In genomic region chr4:116669291-116669690, GRCm38 (mm10) we compare ENCODE assay signal across 13 mouse cellular contexts. TPM values are rescaled to one million over a fixed set of nuclear protein-coding genes. Genes with fewer than 3 reads are reported as not detected.
DNase-seq lines count a peak whose midpoint lies in the region; ATAC-seq and TF ChIP-seq lines count a peak whose summit lies in the region.
"Had no signal": no experiment of that assay in that cellular context is flagged by ENCODE, and none has a peak within 500 bp of the region (broad histone marks: within the 10 kb centered on the region; RNA-seq: fewer than 3 reads in every experiment).

No protein-coding gene starts in this region.

- H3K4me3 ChIP-seq in kidney, embryonic 16.5 days (ENCODE audit: low read length): no peak overlapping the region
- no peak overlapping the region for H3K4me3 ChIP-seq in thymus, adult 2 months (ENCODE audit: control insufficient read depth, insufficient read depth, low read length)
- no peak overlapping the region for H3K4me3 ChIP-seq in cortical plate, adult 2 months (ENCODE audit: insufficient read depth, low read length)
- H3K4me3 ChIP-seq: liver, embryonic 13.5 days had no signal

- H3K4me2 ChIP-seq in kidney, embryonic 16.5 days (replicated peaks; ENCODE audit: low read depth, low read length): no peak overlapping the region
- H3K4me2 ChIP-seq: hindbrain, embryonic 14.5 days; liver, embryonic 13.5 days had no signal

- no peaks in the 10 kb centered on the region for H3K4me1 ChIP-seq in kidney, embryonic 16.5 days (ENCODE audit: insufficient read depth, low read length)
- H3K4me1 ChIP-seq in thymus, adult 2 months (replicated peaks; ENCODE audit: control insufficient read depth, insufficient read depth, low read length): no peaks in the 10 kb centered on the region
- H3K4me1 ChIP-seq in cortical plate, adult 2 months (ENCODE audit: control insufficient read depth, insufficient read depth, low read length): no peaks in the 10 kb centered on the region; the same call in 1 of the 2 replicates

- no peaks in the 10 kb centered on the region for H3K9me3 ChIP-seq in kidney, embryonic 16.5 days (ENCODE audit: low read length)
- H3K9me3 ChIP-seq: liver, embryonic 13.5 days had no signal

- H3K9ac ChIP-seq in kidney, embryonic 16.5 days (replicated peaks; ENCODE audit: low read length): no peak overlapping the region
- H3K9ac ChIP-seq: hindbrain, embryonic 14.5 days; liver, embryonic 13.5 days had no signal

- no peaks in the 10 kb centered on the region for H3K36me3 ChIP-seq in kidney, embryonic 16.5 days (ENCODE audit: insufficient read depth, low read length)
- no peaks in the 10 kb centered on the region for H3K36me3 ChIP-seq in thymus, adult 2 months (ENCODE audit: control insufficient read depth, insufficient read depth, low read length)
- H3K36me3 ChIP-seq: liver, embryonic 13.5 days had no signal

- H3K27ac ChIP-seq in kidney, embryonic 16.5 days (ENCODE audit: low read length): no peak overlapping the region
- no peak overlapping the region for H3K27ac ChIP-seq in thymus, adult 2 months (ENCODE audit: control insufficient read depth, insufficient read depth, low read length)
- no peak overlapping the region for H3K27ac ChIP-seq in cortical plate, adult 2 months (ENCODE audit: insufficient read depth, low read length)
- H3K27ac ChIP-seq: hindbrain, embryonic 14.5 days; liver, embryonic 13.5 days had no signal

- TF ChIP-seq CTCF in thymus, adult 2 months (IDR thresholded peaks at IDR 0.05; ENCODE audit: borderline replicate concordance, control insufficient read depth, extremely low read depth, insufficient read depth, low read length, poor library complexity): no peak
- TF ChIP-seq CTCF in cortical plate, adult 2 months (IDR thresholded peaks at IDR 0.05; ENCODE audit: extremely low read depth, insufficient read depth, low read length): 0 out of 2 replicates have a peak, but pooled peaks have one; percentile 10

- DNase-seq in kidney, postnatal 10 days: peak; percentile 45
- peak; percentile 26 for DNase-seq in thymus, adult 2 months
- DNase-seq in thymus, postnatal 0 days (ENCODE audit: low spot score): no peak
- DNase-seq in thymus, postnatal 36 days: peak; percentile 13 to 26
- DNase-seq in right cerebral cortex, adult 2 months (ENCODE audit: low spot score in 2 of 2): no peak
- DNase-seq in heart, postnatal 4 days: no peak
- DNase-seq: cerebellum, postnatal 14 days; heart, adult 11 months; liver, embryonic 13.5 days had no signal

- no peak for ATAC-seq in kidney, embryonic 16.5 days (ENCODE audit: low FRiP score, low TSS enrichment)
- ATAC-seq: midbrain, embryonic 16.5 days had no signal

- WGBS in kidney, embryonic 16.5 days: 55% methylated on average over 2 of the region's 2 CpGs
- WGBS in thymus, adult 2 months: 83% methylated on average over 2 of the region's 2 CpGs

- H3K27me3 ChIP-seq in kidney, embryonic 16.5 days (ENCODE audit: insufficient read depth, low read length): no peaks in the 10 kb centered on the region
- no peaks in the 10 kb centered on the region for H3K27me3 ChIP-seq in thymus, adult 2 months (ENCODE audit: control insufficient read depth, insufficient read depth, low read length)
- H3K27me3 ChIP-seq: liver, embryonic 13.5 days had no signal

- TF ChIP-seq POLR2A in thymus, adult 2 months (IDR thresholded peaks at IDR 0.05; ENCODE audit: control insufficient read depth, extremely low read depth, insufficient read depth, low read length, poor library complexity): no peak
- TF ChIP-seq POLR2A in cortical plate, adult 2 months (IDR thresholded peaks at IDR 0.05; ENCODE audit: extremely low read depth, insufficient read depth, low read length): no peak

RNA-seq across cellular contexts. Expression of gene Prdx1, which starts 16.1 kb away (rescaled TPM):
- 1,468 and 1,536 TPM in 2 replicates for polyA plus RNA-seq in kidney, embryonic 16.5 days (2015; fragmentation: Nextera tagmentation; extraction: Ambion mirVana)
- 61.8 and 99.5 TPM in 2 replicates for polyA plus RNA-seq in thymus, adult 2 months (2012; rRNA removed)
- 1,118 and 1,206 TPM in 2 replicates for polyA plus RNA-seq in thymus, postnatal 0 days (2015; fragmentation: Nextera tagmentation; extraction: Ambion mirVana)
- polyA plus RNA-seq in cortical plate, adult 2 months (2012; rRNA removed): 222 and 249 TPM in 2 replicates
- 100 to 1,000 TPM; 393 to 438 TPM for total RNA-seq in heart, postnatal 4 days (2021)

RNA-seq across cellular contexts. Expression of gene Akr1a1, which starts 17.8 kb away (rescaled TPM):
- polyA plus RNA-seq in kidney, embryonic 16.5 days (2015; fragmentation: Nextera tagmentation; extraction: Ambion mirVana): 869 and 947 TPM in 2 replicates
- 490 and 565 TPM in 2 replicates for polyA plus RNA-seq in thymus, adult 2 months (2012; rRNA removed)
- 624 and 637 TPM in 2 replicates for polyA plus RNA-seq in thymus, postnatal 0 days (2015; fragmentation: Nextera tagmentation; extraction: Ambion mirVana)
- polyA plus RNA-seq in cortical plate, adult 2 months (2012; rRNA removed): 519 and 547 TPM in 2 replicates
- total RNA-seq in heart, postnatal 4 days (2021): 100 to 1,000 TPM; 438 to 466 TPM

RNA-seq across cellular contexts. Expression of gene Mmachc, which starts 38.9 kb away (rescaled TPM):
- 27.0 and 30.6 TPM in 2 replicates for polyA plus RNA-seq in kidney, embryonic 16.5 days (2015; fragmentation: Nextera tagmentation; extraction: Ambion mirVana)
- 10.5 and 10.8 TPM in 2 replicates for polyA plus RNA-seq in thymus, adult 2 months (2012; rRNA removed)
- polyA plus RNA-seq in thymus, postnatal 0 days (2015; fragmentation: Nextera tagmentation; extraction: Ambion mirVana): 12.0 and 13.6 TPM in 2 replicates
- 15.6 and 18.7 TPM in 2 replicates for polyA plus RNA-seq in cortical plate, adult 2 months (2012; rRNA removed)
- 10 to 100 TPM; 26.5 to 32.4 TPM for total RNA-seq in heart, postnatal 4 days (2021)

RNA-seq across cellular contexts. Expression of gene Ccdc163, which starts 39.0 kb away (rescaled TPM):
- 28.8 and 40.2 TPM in 2 replicates for polyA plus RNA-seq in kidney, embryonic 16.5 days (2015; fragmentation: Nextera tagmentation; extraction: Ambion mirVana)
- 46.0 and 48.2 TPM in 2 replicates for polyA plus RNA-seq in thymus, adult 2 months (2012; rRNA removed)
- 21.5 and 23.7 TPM in 2 replicates for polyA plus RNA-seq in thymus, postnatal 0 days (2015; fragmentation: Nextera tagmentation; extraction: Ambion mirVana)
- 19.3 and 19.8 TPM in 2 replicates for polyA plus RNA-seq in cortical plate, adult 2 months (2012; rRNA removed)
- total RNA-seq in heart, postnatal 4 days (2021): 10 to 100 TPM; 10.2 to 10.5 TPM

RNA-seq across cellular contexts. Expression of gene Nasp, which starts 41.5 kb away (rescaled TPM):
- 144 and 169 TPM in 2 replicates for polyA plus RNA-seq in kidney, embryonic 16.5 days (2015; fragmentation: Nextera tagmentation; extraction: Ambion mirVana)
- 14.2 and 15.8 TPM in 2 replicates for polyA plus RNA-seq in thymus, adult 2 months (2012; rRNA removed)
- 110 and 118 TPM in 2 replicates for polyA plus RNA-seq in thymus, postnatal 0 days (2015; fragmentation: Nextera tagmentation; extraction: Ambion mirVana)
- polyA plus RNA-seq in cortical plate, adult 2 months (2012; rRNA removed): 23.5 and 25.1 TPM in 2 replicates
- 10 to 100 TPM; 89.1 to 92.2 TPM for total RNA-seq in heart, postnatal 4 days (2021)

Comparison
In these comparisons a context has a peak if more than half of its experiments do, and no peak if none do; other contexts are left out.
1. DNase-seq: peak in kidney, postnatal 10 days (single experiment), thymus, adult 2 months (single experiment) and thymus, postnatal 36 days (2 of 2); none in thymus, postnatal 0 days (single experiment), right cerebral cortex, adult 2 months (0 of 2) and heart, postnatal 4 days (single experiment).